8 mouse cellular contexts compared by ENCODE assay signal in the genomic region with DNA sequence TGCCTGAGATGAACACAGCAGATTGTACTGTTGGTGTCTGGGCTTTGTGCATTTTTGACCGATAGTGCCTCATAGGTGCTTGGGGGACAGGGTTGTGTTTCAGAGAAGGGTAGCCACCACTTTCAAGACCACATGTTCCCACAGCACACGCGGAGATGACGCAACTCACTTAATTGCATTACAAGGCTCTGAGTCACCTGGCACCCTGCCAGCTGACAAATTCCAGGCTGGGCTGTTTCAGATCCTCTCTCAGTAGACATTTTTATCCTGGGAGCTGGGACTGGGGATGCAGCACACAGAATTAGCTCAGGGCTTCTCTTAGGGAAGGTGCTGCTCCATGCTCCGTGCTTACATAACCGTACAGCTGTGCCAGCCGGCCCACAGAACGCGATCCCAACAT.
DNase-seq lines count a peak whose midpoint lies in the region; ATAC-seq lines count a peak whose summit lies in the region.

No protein-coding gene starts in this region.

- no peaks in the 10 kb centered on the region for H3K9me3 ChIP-seq in stomach, embryonic 16.5 days (replicated peaks; ENCODE audit: control insufficient read depth, low read length)

- H3K27ac ChIP-seq in brown adipose tissue, adult 24 weeks (replicated peaks; ENCODE audit: low read depth, low read length): peak overlapping the region; percentile 65
- H3K27ac ChIP-seq in stomach, embryonic 16.5 days (ENCODE audit: low read length): no peak overlapping the region

- 28% methylated on average over 9 of the region's 9 CpGs for WGBS in stomach, embryonic 16.5 days

- no peaks in the 10 kb centered on the region for H3K27me3 ChIP-seq in stomach, embryonic 16.5 days (ENCODE audit: control insufficient read depth, insufficient read depth, low read length)

- DNase-seq in R1 (ENCODE audit: low read depth, low spot score): peak; percentile 95
- DNase-seq in frontal cortex, postnatal 25 days (ENCODE audit: low spot score in 2 of 2): peak; percentile 78 to 81
- DNase-seq in hindlimb bud, embryonic 11.5 days (ENCODE audit: extremely low spot score, low read depth, low spot score): peak; percentile 37
- DNase-seq in left cerebral cortex, adult 18-20 months (ENCODE audit: low spot score in 2 of 2): peak; percentile 85 to 88
- DNase-seq in lung, postnatal 4 days: peak; percentile 90 to 92
- no peak for DNase-seq in thymus, postnatal 25 days

- peak; percentile 83 for ATAC-seq in stomach, embryonic 16.5 days (ENCODE audit: insufficient read depth, low FRiP score)

- H3K4me1 ChIP-seq in brown adipose tissue, adult 24 weeks (ENCODE audit: control insufficient read depth, insufficient read depth, insufficient read length, low read length): 0 out of 2 replicates have a peak, but pooled peaks cover 5% of the 10 kb centered on the region
- peaks cover 9% of the 10 kb centered on the region; the same call in 1 of the 2 replicates for H3K4me1 ChIP-seq in stomach, embryonic 16.5 days (ENCODE audit: control insufficient read depth, insufficient read depth, low read length)

- peak overlapping the region; percentile 33 for H3K4me2 ChIP-seq in stomach, embryonic 16.5 days (ENCODE audit: low read depth, low read length)

- H3K9ac ChIP-seq in stomach, embryonic 16.5 days (ENCODE audit: low read length): no peak overlapping the region

- H3K36me3 ChIP-seq in stomach, embryonic 16.5 days (ENCODE audit: control insufficient read depth, insufficient read depth, low read length): no peaks in the 10 kb centered on the region

- H3K4me3 ChIP-seq in brown adipose tissue, adult 24 weeks (ENCODE audit: insufficient read depth, low read depth, low read length): no peak overlapping the region
- H3K4me3 ChIP-seq in stomach, embryonic 16.5 days (replicated peaks; ENCODE audit: low read length): no peak overlapping the region
